Mouse (Mus musculus) T-helper 2 cell (primary cell): ENCODE results near the gene Tnn.

Experiments
- in situ Hi-C: fragments of 300-600 bp; cut with MboI, MseI; formaldehyde crosslinking; loops from one replicate; pipeline ENCODE4 v1.15.1; 2025; ENCODE audit warnings: high pct_unique_total_duplicates

Gene Tnn

GRCm38 (mm10) chr1:160153480-160153879 lies at the start of gene Tnn:
Tnn (minus strand) TSS chr1:160153580.
- in situ Hi-C loops = no loop called here

- in situ Hi-C loops = no loop called here
Observed at GRCm38 (mm10) chr1:160195337-160195663, 41.9 kb upstream of the Tnn start.

- in situ Hi-C loops = no loop called here
Observed at GRCm38 (mm10) chr1:160194529-160195336, 41.4 kb upstream of the Tnn start, which contains the start of gene Mrps14. Mrps14 (plus strand) TSS chr1:160195215.

- in situ Hi-C loops = no loop called here
Observed at GRCm38 (mm10) chr1:160184506-160184905, 31.1 kb upstream of the Tnn start.

- in situ Hi-C loops = no loop called here
Observed at GRCm38 (mm10) chr1:160181216-160181615, 27.8 kb upstream of the Tnn start.

- in situ Hi-C loops = no loop called here
Observed at GRCm38 (mm10) chr1:160176903-160177302, 23.5 kb upstream of the Tnn start.

GRCm38 (mm10) chr1:160166600-160166999 lies 13.2 kb upstream of the Tnn start:
- in situ Hi-C loops = no loop called here

- in situ Hi-C loops = no loop called here
Observed at GRCm38 (mm10) chr1:160158190-160158589, 4.8 kb upstream of the Tnn start.

- in situ Hi-C loops = no loop called here
Observed at GRCm38 (mm10) chr1:160150726-160151125, 2.7 kb downstream of the Tnn start.

- in situ Hi-C loops = no loop called here
Observed at GRCm38 (mm10) chr1:160149291-160149906, 4.0 kb downstream of the Tnn start.

GRCm38 (mm10) chr1:160147274-160147673 lies 6.1 kb downstream of the Tnn start:
- in situ Hi-C loops = no loop called here

- in situ Hi-C loops = no loop called here
Observed at GRCm38 (mm10) chr1:160145606-160146005, 7.8 kb downstream of the Tnn start.

- in situ Hi-C loops = no loop called here
Observed at GRCm38 (mm10) chr1:160144343-160144742, 9.0 kb downstream of the Tnn start.

GRCm38 (mm10) chr1:160136362-160136890 lies 17.0 kb downstream of the Tnn start:
- in situ Hi-C loops = loop anchor here (10.0 kb wide), 1 partner anchor 1418 kb away; no protein-coding TSS in a partner anchor

- in situ Hi-C loops = loop anchor here (10.0 kb wide), 1 partner anchor 1421 kb away; no protein-coding TSS in a partner anchor
Observed at GRCm38 (mm10) chr1:160133464-160134079, 19.8 kb downstream of the Tnn start.

GRCm38 (mm10) chr1:160123957-160124356 lies 29.4 kb downstream of the Tnn start:
- in situ Hi-C loops = loop anchor here (25.0 kb wide), 1 partner anchor 737 kb away; no protein-coding TSS in a partner anchor

- in situ Hi-C loops = loop anchor here (25.0 kb wide), 1 partner anchor 721 kb away; no protein-coding TSS in a partner anchor
Observed at GRCm38 (mm10) chr1:160108604-160109003, 44.8 kb downstream of the Tnn start.

GRCm38 (mm10) chr1:160105426-160105825 lies 48.0 kb downstream of the Tnn start:
- in situ Hi-C loops = loop anchor here (25.0 kb wide), 1 partner anchor 718 kb away; no protein-coding TSS in a partner anchor

GRCm38 (mm10) chr1:160100996-160101395 lies 52.4 kb downstream of the Tnn start:
- in situ Hi-C loops = loop anchor here (25.0 kb wide), 1 partner anchor 714 kb away; no protein-coding TSS in a partner anchor

GRCm38 (mm10) chr1:160099659-160100302 lies 53.6 kb downstream of the Tnn start:
- in situ Hi-C loops = loop anchor here (25.0 kb wide), 1 partner anchor 712 kb away; no protein-coding TSS in a partner anchor

GRCm38 (mm10) chr1:160086651-160087050 lies 66.7 kb downstream of the Tnn start:
- in situ Hi-C loops = no loop called here
